Mouse (Mus musculus): ENCODE measurements at regions not wholly inside any gene's neighbourhood (a gene's known extent, or its start where the extent isn't known, plus 50 kb on each side); places are given as distances from the start of the nearest gene placed in this dataset.

DNA sequence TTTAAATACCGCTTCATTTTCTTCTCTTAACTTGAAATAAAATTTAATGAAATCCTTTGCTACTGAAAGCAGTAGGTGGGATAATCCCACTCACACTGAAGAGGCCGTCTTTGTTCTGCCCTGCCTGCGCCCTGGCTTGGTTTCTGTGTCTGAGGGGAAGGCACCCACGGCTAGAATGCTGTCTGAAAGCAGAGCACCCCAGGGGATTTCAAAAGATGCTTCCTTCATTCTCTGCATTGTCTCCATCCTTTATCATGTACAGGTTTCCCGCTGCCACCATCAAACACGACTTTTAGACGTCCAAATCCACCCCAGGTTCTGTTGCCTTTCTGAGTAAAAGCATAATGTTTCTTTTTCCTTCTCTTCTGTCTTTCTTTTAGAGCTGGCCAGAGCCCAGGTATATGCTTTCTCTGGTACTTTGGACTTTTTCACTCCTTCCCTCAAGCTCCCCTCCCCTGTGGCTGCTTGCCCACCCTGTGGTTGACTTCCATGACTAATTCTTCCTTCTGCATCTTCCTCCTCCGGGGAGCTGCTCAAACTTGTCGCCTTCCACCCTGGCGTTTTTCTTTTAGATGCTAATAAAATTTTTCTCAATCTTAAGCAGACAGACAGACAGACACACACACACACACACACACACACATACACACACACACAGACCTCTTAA is 370.2 kb upstream of the Hs6st1 start:
- no peak for TF ChIP-seq TCF12 (IDR thresholded peaks at IDR 0.05; ENCODE audit: insufficient read depth, poor library complexity, severe bottlenecking)
- TF ChIP-seq CEBPB (IDR thresholded peaks at IDR 0.05; ENCODE audit: insufficient read depth, poor library complexity, severe bottlenecking) = no peak
- no peak for TF ChIP-seq MAX (IDR thresholded peaks at IDR 0.05; ENCODE audit: low read depth)
- no peak for TF ChIP-seq POLR2A (IDR thresholded peaks at IDR 0.05; ENCODE audit: insufficient read length, low read depth)
- no peak for TF ChIP-seq MYOD1 (IDR thresholded peaks at IDR 0.05; ENCODE audit: control insufficient read depth in 1 of 3, insufficient read length in 2 of 3, low read depth in 2 of 3)
